Comparison of ENCODE assay signal across 8 mouse cellular contexts in genomic region chr2:29582415-29582814, GRCm38 (mm10). TPM values are rescaled to one million over a fixed set of nuclear protein-coding genes. Genes with fewer than 3 reads are reported as not detected.
DNase-seq lines count a peak whose midpoint lies in the region; ATAC-seq and TF ChIP-seq lines count a peak whose summit lies in the region.

No protein-coding gene starts in this region.

- H3K4me3 ChIP-seq in bone marrow macrophage, adult 2 months (ENCODE audit: insufficient read depth, low read length): no peak overlapping the region

- no peaks in the 10 kb centered on the region for H3K4me1 ChIP-seq in bone marrow macrophage, adult 2 months (ENCODE audit: control insufficient read depth, insufficient read depth, low read length)

- intact Hi-C loops in heart, postnatal 36 days (cut with DNase I): loop anchor here (5.0 kb wide), 1 partner anchor 365 kb away; no protein-coding TSS in a partner anchor

- no peak for TF ChIP-seq POLR2A in bone marrow macrophage, adult 2 months (IDR thresholded peaks at IDR 0.05; ENCODE audit: borderline replicate concordance, low read depth, low read length)

- peak; percentile 97 for TF ChIP-seq CTCF in bone marrow macrophage, adult 2 months (IDR thresholded peaks at IDR 0.05; ENCODE audit: low read depth, low read length)

- DNase-seq in Muller cell, postnatal 12 days (ENCODE audit: inconsistent ontology term): peak; percentile 52
- peak; percentile 72 to 76 for DNase-seq in heart, postnatal 36 days
- peak; percentile 69 for DNase-seq in layer of hippocampus, adult 9-11 months
- peak; percentile 79 for DNase-seq in lung, postnatal 36 days
- peak; percentile 80 for DNase-seq in right cerebral cortex, postnatal 25 days
- peak; percentile 35 for DNase-seq in yolk sac, embryonic 10.5 days (ENCODE audit: low spot score)

- peak; percentile 83 for ATAC-seq in erythroblast, adult 5-6 weeks (replicated peaks; ENCODE audit: low FRiP score, poor library complexity, severe bottlenecking)

- no peak overlapping the region for H3K27ac ChIP-seq in bone marrow macrophage, adult 2 months (ENCODE audit: insufficient read depth, low read depth, low read length)

RNA-seq across cellular contexts. Expression of gene Rapgef1, which starts 37.1 kb away (rescaled TPM):
- polyA plus RNA-seq in bone marrow macrophage, adult 2 months (2012; ENCODE audit: insufficient read depth, insufficient read length, missing spikeins): 20.5 and 23.6 TPM in 2 replicates
- 7.5 and 8.5 TPM in 2 replicates for total RNA-seq in erythroblast, adult 5-6 weeks (2015; ENCODE audit: low replicate concordance)
- total RNA-seq in erythroblast, adult 5-6 weeks (2017; ENCODE audit: low replicate concordance): 7.3 and 13.0 TPM in 2 replicates
- 10 to 100 TPM; 97.6 to 98.6 TPM for total RNA-seq in heart, postnatal 36 days (2021)

Comparison
In these comparisons a context has a peak if more than half of its experiments do, and no peak if none do; other contexts are left out.
1. RNA of gene Rapgef1, which starts 37.1 kb away (total RNA-seq): 97.6 to 98.6 TPM in heart, postnatal 36 days; 7.3 to 13.0 TPM in erythroblast, adult 5-6 weeks; every median in the first group is over 4 times any median in the second.
2. Peak in every context shown above with its lines, with median percentiles within 50 percentile points of each other: DNase-seq.